Mouse (Mus musculus) brain, embryonic 14.5 days (tissue): ENCODE results near the gene Hvcn1.

Source experiments
- CTCF ChIP-seq: fragments of 200-500 bp; IDR thresholded peaks from 2 replicates; pipeline ENCODE4 v1.5.1; 2012; ENCODE audit warnings: inconsistent platforms, mild to moderate bottlenecking, moderate library complexity, borderline replicate concordance; ENCODE audit not compliant: insufficient read depth, insufficient read length; ENCODE audit errors: extremely low read depth
- POLR2A ChIP-seq: fragments of 200-500 bp; IDR thresholded peaks from 2 replicates; pipeline ENCODE4 v1.6.1; 2012; ENCODE audit warnings: mild to moderate bottlenecking, inconsistent platforms, borderline replicate concordance; ENCODE audit not compliant: poor library complexity, insufficient read depth, insufficient read length, severe bottlenecking; ENCODE audit errors: extremely low read depth

- no peak for TF ChIP-seq POLR2A
- no peak for TF ChIP-seq CTCF
Observed at GRCm38 (mm10) chr5:122278946-122279345, 72.3 kb downstream of the Hvcn1 start.
